In the genomic region with DNA sequence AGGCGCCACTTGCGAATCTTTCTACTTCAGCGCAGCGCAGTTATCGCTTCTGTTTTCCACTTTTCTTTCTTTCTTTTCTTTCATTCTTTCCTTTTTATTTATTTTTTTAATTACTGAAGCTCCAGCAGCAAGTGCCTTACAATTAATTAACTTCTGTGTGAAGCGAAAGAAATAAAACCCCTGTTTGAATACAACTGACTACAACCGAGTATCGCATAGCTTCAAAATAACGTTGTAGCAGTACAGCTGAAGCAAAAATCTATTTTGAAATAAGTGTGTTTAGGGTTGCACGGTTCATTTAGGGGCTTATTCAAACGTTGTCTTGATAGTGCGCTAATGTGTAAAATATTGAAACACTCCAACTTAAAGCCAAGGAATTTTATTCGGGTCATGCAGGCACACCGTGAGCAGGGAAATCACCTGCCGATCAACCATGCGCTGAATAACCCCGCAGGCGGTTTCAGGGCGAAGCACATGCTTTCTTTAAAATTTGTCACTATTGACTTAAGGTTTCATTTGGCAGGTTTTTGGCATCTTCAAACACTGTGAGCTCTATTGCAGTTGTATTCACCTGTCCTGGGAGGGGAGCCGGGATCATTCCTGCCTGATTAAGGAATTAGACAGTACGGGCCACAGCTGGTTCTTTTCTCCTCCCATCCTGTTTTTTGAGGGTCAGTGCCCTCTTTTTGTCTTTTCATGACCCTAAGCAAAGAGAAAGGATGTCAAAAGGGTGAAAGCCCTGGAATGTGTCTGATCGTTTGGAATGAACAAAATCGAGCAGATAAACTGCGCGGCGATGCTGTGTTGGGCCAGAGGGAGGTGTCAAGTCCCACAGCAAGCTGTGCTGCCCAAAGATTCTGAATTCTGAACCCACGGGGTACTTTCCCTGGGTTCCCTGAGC, we compare ENCODE assay signal across 8 mouse cellular contexts. TPM values are rescaled to one million over a fixed set of nuclear protein-coding genes. Genes with fewer than 3 reads are reported as not detected.
DNase-seq lines count a peak whose midpoint lies in the region; ATAC-seq and TF ChIP-seq lines count a peak whose summit lies in the region.

No protein-coding gene starts in this region.

- peak overlapping the region; percentile 72 for H3K4me3 ChIP-seq in E14TG2a.4 (replicated peaks; ENCODE audit: low read length)
- H3K4me3 ChIP-seq in brown adipose tissue, adult 24 weeks (ENCODE audit: insufficient read depth, low read depth, low read length) = peak overlapping the region; percentile 59
- peak overlapping the region; percentile 64 for H3K4me3 ChIP-seq in heart, postnatal 0 days (ENCODE audit: low read depth, low read length)
- H3K4me3 ChIP-seq in limb, embryonic 10.5 days = peak overlapping the region; percentile 52

- WGBS in heart, postnatal 0 days = 8% methylated on average over 27 of the region's 27 CpGs
- 33% methylated on average over 27 of the region's 27 CpGs for WGBS in limb, embryonic 10.5 days

- peaks cover 45% of the 10 kb centered on the region for H3K4me1 ChIP-seq in E14TG2a.4 (replicated peaks; ENCODE audit: low read depth, low read length)
- no peaks in the 10 kb centered on the region for H3K4me1 ChIP-seq in brown adipose tissue, adult 24 weeks (ENCODE audit: control insufficient read depth, insufficient read depth, insufficient read length, low read length)
- H3K4me1 ChIP-seq in heart, postnatal 0 days (ENCODE audit: control insufficient read depth, insufficient read depth) = peaks cover 26% of the 10 kb centered on the region
- peaks cover 26% of the 10 kb centered on the region for H3K4me1 ChIP-seq in limb, embryonic 10.5 days

- H3K4me2 ChIP-seq in heart, postnatal 0 days (ENCODE audit: low read depth, low read length) = peak overlapping the region; percentile 71

- H3K36me3 ChIP-seq in E14TG2a.4 (ENCODE audit: insufficient read depth, low read length) = peaks cover 5% of the 10 kb centered on the region; the same call in 1 of the 2 replicates
- peaks cover 29% of the 10 kb centered on the region for H3K36me3 ChIP-seq in heart, postnatal 0 days (replicated peaks; ENCODE audit: control insufficient read depth, insufficient read depth, low read length)
- H3K36me3 ChIP-seq in limb, embryonic 10.5 days = no peaks in the 10 kb centered on the region

- ATAC-seq in heart, postnatal 0 days (ENCODE audit: insufficient read depth, low read depth) = no peak

- no peak for TF ChIP-seq EP300 in heart, postnatal 0 days (IDR thresholded peaks at IDR 0.05; ENCODE audit: low read depth)

- peaks cover 38% of the 10 kb centered on the region for H3K27me3 ChIP-seq in E14TG2a.4 (ENCODE audit: insufficient read depth, low read length)
- H3K27me3 ChIP-seq in heart, postnatal 0 days (ENCODE audit: control insufficient read depth, insufficient read depth, low read length) = no peaks in the 10 kb centered on the region
- H3K27me3 ChIP-seq in limb, embryonic 10.5 days (ENCODE audit: low read depth, poor library complexity, severe bottlenecking) = peaks cover 60% of the 10 kb centered on the region

- intact Hi-C loops in left cerebral cortex, postnatal 25 days (cut with DNase I) = loop anchor here (2.0 to 10.0 kb wide), 6 partner anchors 127 to 591 kb away; a partner anchor contains a TSS

- H3K9me3 ChIP-seq in E14TG2a.4 (ENCODE audit: low read length) = no peaks in the 10 kb centered on the region
- no peaks in the 10 kb centered on the region for H3K9me3 ChIP-seq in heart, postnatal 0 days (replicated peaks; ENCODE audit: control insufficient read depth, low read length)
- no peaks in the 10 kb centered on the region for H3K9me3 ChIP-seq in limb, embryonic 10.5 days (replicated peaks)

- no peak for DNase-seq in heart, postnatal 0 days (ENCODE audit: low spot score)
- no peak for DNase-seq in limb, embryonic 10.5 days (ENCODE audit: low spot score)
- peak; percentile 45 for DNase-seq in neural tube, embryonic 10.5 days (ENCODE audit: extremely low spot score, low spot score)
- DNase-seq in thymus, postnatal 0 days (ENCODE audit: low spot score) = no peak
- no peak for DNase-seq in left cerebral cortex, postnatal 25 days (ENCODE audit: low spot score in 2 of 2)
- no peak for DNase-seq in layer of hippocampus, adult 8-10 months (ENCODE audit: low spot score in 2 of 2)

- H3K9ac ChIP-seq in heart, postnatal 0 days (replicated peaks; ENCODE audit: low read depth, low read length) = peak overlapping the region; percentile 64

- TF ChIP-seq CTCF in E14TG2a.4 (conservative IDR thresholded peaks at IDR 0.05; ENCODE audit: low read length) = no peak
- peak; percentile 32 for TF ChIP-seq CTCF in heart, postnatal 0 days (IDR thresholded peaks at IDR 0.05; ENCODE audit: low read depth)

- peak overlapping the region; percentile 10; the same call in 1 of the 2 replicates for H3K27ac ChIP-seq in brown adipose tissue, adult 24 weeks (replicated peaks; ENCODE audit: low read depth, low read length)
- H3K27ac ChIP-seq in heart, postnatal 0 days (ENCODE audit: low read depth) = peak overlapping the region; percentile 86
- H3K27ac ChIP-seq in limb, embryonic 10.5 days = no peak overlapping the region

RNA-seq across cellular contexts. Expression of a gene that starts 0.9 kb away (rescaled TPM):
- 0.88 and 3.1 TPM in 2 replicates for polyA plus RNA-seq in brown adipose tissue, adult 24 weeks (2012; ENCODE audit: insufficient read depth, insufficient read length, missing spikeins)
- 7.4 and 11.0 TPM in 2 replicates for total RNA-seq in heart, postnatal 0 days (2014; rRNA removed; ENCODE audit: low replicate concordance)
- 7.2 and 7.8 TPM in 2 replicates for polyA plus RNA-seq in heart, postnatal 0 days (2015; fragmentation: Nextera tagmentation; extraction: Ambion mirVana)
- 0.58 and 0.65 TPM in 2 replicates for polyA plus RNA-seq in limb, embryonic 10.5 days (2016; fragmentation: Nextera tagmentation; extraction: Ambion mirVana)
- polyA plus RNA-seq in thymus, postnatal 0 days (2015; fragmentation: Nextera tagmentation; extraction: Ambion mirVana) = 0.41 and 0.91 TPM in 2 replicates
- 1 to 10 TPM; 2.6 to 2.7 TPM for total RNA-seq in left cerebral cortex, postnatal 25 days (2021)
- 1 to 10 TPM; 1.6 to 2.6 (median 1.8) TPM for total RNA-seq in layer of hippocampus, adult 8-10 months (2022)
